In genomic region chr1:158547592-158548211, GRCm38 (mm10) we compare ENCODE assay signal across 10 mouse cellular contexts.
DNase-seq lines count a peak whose midpoint lies in the region; ATAC-seq lines count a peak whose summit lies in the region.
"Had no signal": no experiment of that assay in that cellular context is flagged by ENCODE, and none has a peak within 500 bp of the region (broad histone marks: within the 10 kb centered on the region; RNA-seq: fewer than 3 reads in every experiment).

No protein-coding gene starts in this region.

- H3K27me3 ChIP-seq in hindbrain, embryonic 13.5 days = no peaks in the 10 kb centered on the region
- H3K27me3 ChIP-seq: neural tube, embryonic 12.5 days had no signal

- peaks cover 4% of the 10 kb centered on the region; the same call in 1 of the 2 replicates for H3K36me3 ChIP-seq in hindbrain, embryonic 13.5 days
- H3K36me3 ChIP-seq: neural tube, embryonic 12.5 days had no signal

- WGBS in hindbrain, embryonic 13.5 days = 20% methylated on average over 3 of the region's 3 CpGs

- no peak overlapping the region for H3K9ac ChIP-seq in hindbrain, embryonic 13.5 days
- H3K9ac ChIP-seq: neural tube, embryonic 12.5 days had no signal

- intact Hi-C loops in left cerebral cortex, postnatal 14 days (cut with DNase I) = loop anchor here (5.0 kb wide), 1 partner anchor 35 kb away; no protein-coding TSS in a partner anchor
- intact Hi-C loops in heart, postnatal 14 days (cut with DNase I) = no loop called here

- peak; percentile 34; the same call in 1 of the 2 replicates for ATAC-seq in hindbrain, embryonic 13.5 days (ENCODE audit: low FRiP score)

- peaks cover 20% of the 10 kb centered on the region for H3K4me1 ChIP-seq in hindbrain, embryonic 13.5 days (replicated peaks)

- no peak overlapping the region for H3K4me2 ChIP-seq in hindbrain, embryonic 13.5 days
- H3K4me2 ChIP-seq: neural tube, embryonic 12.5 days had no signal

- H3K9me3 ChIP-seq in hindbrain, embryonic 13.5 days = no peaks in the 10 kb centered on the region
- H3K9me3 ChIP-seq: neural tube, embryonic 12.5 days had no signal

- H3K27ac ChIP-seq in hindbrain, embryonic 13.5 days = peak overlapping the region; percentile 61
- H3K27ac ChIP-seq: neural tube, embryonic 12.5 days had no signal

- no peak overlapping the region for H3K4me3 ChIP-seq in hindbrain, embryonic 13.5 days
- H3K4me3 ChIP-seq: neural tube, embryonic 12.5 days had no signal

- peak; percentile 0 for DNase-seq in ovary, postnatal 14 days (ENCODE audit: low spot score)
- DNase-seq in ovary, postnatal 10 days (ENCODE audit: low spot score) = no peak
- peak; percentile 66 to 79 for DNase-seq in left cerebral cortex, postnatal 14 days (ENCODE audit: low spot score in 2 of 2)
- peak; percentile 40 for DNase-seq in right cerebral cortex, postnatal 4 days
- no peak for DNase-seq in heart, postnatal 14 days
- no peak for DNase-seq in spleen, postnatal 14 days (ENCODE audit: low spot score in 2 of 2)
- DNase-seq in thymus, postnatal 4 days = no peak
- DNase-seq: thymus, postnatal 25 days had no signal

Comparison
In these comparisons a context has a peak if more than half of its experiments do, and no peak if none do; other contexts are left out.
1. DNase-seq: peak in ovary, postnatal 14 days (single experiment), left cerebral cortex, postnatal 14 days (2 of 2) and right cerebral cortex, postnatal 4 days (single experiment); none in ovary, postnatal 10 days (single experiment), heart, postnatal 14 days (0 of 2), spleen, postnatal 14 days (0 of 2) and thymus, postnatal 4 days (single experiment).